Mouse (Mus musculus) cerebellum, adult 2 months (tissue): ENCODE measurements around the gene Hs1bp3.

Experiments
- CTCF ChIP-seq: fragments of 200-500 bp; IDR thresholded peaks from 2 replicates; pipeline ENCODE4 v1.5.1; 2011; ENCODE audit warnings: low read depth, mild to moderate bottlenecking, control low read depth, low read length, moderate library complexity, borderline replicate concordance; ENCODE audit not compliant: insufficient read depth
- POLR2A ChIP-seq: fragments of 200-500 bp; IDR thresholded peaks from 2 replicates; pipeline ENCODE4 v1.6.1; 2011; ENCODE audit warnings: low read length, control low read depth, borderline replicate concordance; ENCODE audit not compliant: insufficient read depth

GRCm38 (mm10) chr12:8306432-8306831 lies 6.8 kb upstream of the Hs1bp3 start:
- no peak for TF ChIP-seq POLR2A
- TF ChIP-seq CTCF: peak; percentile 85; the same call in 1 of the 2 replicates
